Mouse (Mus musculus): ENCODE measurements around the gene Nek8. TPM values are rescaled to one million over a fixed set of nuclear protein-coding genes. Genes with fewer than 3 reads are reported as not detected.

Nek8 gene
- total RNA-seq, 2 experiments from 2014 or later = 16.3 to 16.5 TPM

Small RNAs within 50 kb of the gene (microRNA-seq; reads per million reads assigned to microRNA genes)
- 1.6 reads per million for gene Mir7653

Other genes starting within 250 kb of the Nek8 start
- gene Sez6, start 245.9 kb downstream of the Nek8 start, total RNA-seq (2021) = 1 to 10 TPM; 3.9 to 6.0 TPM
- gene Phf12, start 193.9 kb downstream of the Nek8 start, total RNA-seq (2021) = 10 to 100 TPM; 80.7 to 81.8 TPM
- gene Dhrs13, start 144.4 kb downstream of the Nek8 start, total RNA-seq (2021) = 10 to 100 TPM; 10.3 to 12.1 TPM
- gene Flot2, start 138.7 kb downstream of the Nek8 start, total RNA-seq (2021) = 10 to 100 TPM; 81.8 to 83.8 TPM
- gene Eral1, start 96.3 kb downstream of the Nek8 start, total RNA-seq (2021) = 10 to 100 TPM; 32.1 to 32.9 TPM
- 10 to 100 TPM; 20.3 to 22.1 TPM for gene Fam222b, start 82.0 kb downstream of the Nek8 start, total RNA-seq (2021)
- gene Traf4, start 11.1 kb downstream of the Nek8 start, total RNA-seq (2021) = 10 to 100 TPM; 42.7 to 46.5 TPM
- 10 to 100 TPM; 45.2 to 46.9 TPM for gene Tlcd1, start within 50 bp of the Nek8 start, total RNA-seq (2021)
- 1,000 to 10,000 TPM; 2,039 to 2,132 TPM for gene Rpl23a, start 6.9 kb upstream of the Nek8 start, total RNA-seq (2021)
- 100 to 1,000 TPM; 120 to 124 TPM for gene Rab34, start 11.8 kb upstream of the Nek8 start, total RNA-seq (2021)
- 1 to 10 TPM; 7.9 to 8.8 TPM for gene Proca1, start 16.7 kb upstream of the Nek8 start, total RNA-seq (2021)
- 10 to 100 TPM; 79.3 to 87.3 TPM for gene Sdf2, start 69.1 kb upstream of the Nek8 start, total RNA-seq (2021)
- 10 to 100 TPM; 63.3 to 69.2 TPM for gene Supt6, start 69.3 kb upstream of the Nek8 start, total RNA-seq (2021)
- 100 to 1,000 TPM; 137 to 138 TPM for gene 2610507B11Rik, start 85.1 kb upstream of the Nek8 start, total RNA-seq (2021)
- gene BC030499, start 114.2 kb upstream of the Nek8 start, total RNA-seq (2021) = 1 to 10 TPM in 1 of 2 experiments, under 1 TPM in 1; 0.73 to 1.5 TPM
- gene Spag5, start 124.9 kb upstream of the Nek8 start, total RNA-seq (2021) = 10 to 100 TPM; 28.8 to 31.5 TPM
- gene Aldoc, start 146.3 kb upstream of the Nek8 start, total RNA-seq (2021) = 10 to 100 TPM; 15.3 to 16.2 TPM
- 10 to 100 TPM; 58.2 to 58.3 TPM for gene Pigs, start 151.7 kb upstream of the Nek8 start, total RNA-seq (2021)
- 10 to 100 TPM; 55.7 to 67.1 TPM for gene Unc119, start 166.8 kb upstream of the Nek8 start, total RNA-seq (2021)
- gene Foxn1, start 209.9 kb upstream of the Nek8 start, total RNA-seq (2021) = under 1 TPM; 0.08 to 0.17 TPM
- gene Slc13a2, start 245.5 kb upstream of the Nek8 start, total RNA-seq (2021) = 1 to 10 TPM in 1 of 2 experiments, under 1 TPM in 1; 0.11 to 1.8 TPM

Data from adrenal gland, postnatal 4 days (tissue).